Mouse (Mus musculus) stomach, embryonic 16.5 days (tissue): Measurements from ENCODE around the gene Spert. TPM values are rescaled to one million over a fixed set of nuclear protein-coding genes. Genes with fewer than 3 reads are reported as not detected.

ENCODE experiments used
- ATAC-seq: fragments of 200-750 bp; cut with Nextera tagmentation; 2 replicates; pipeline ENCODE4 v1.8.0; 2017; ENCODE audit warnings: moderate number of reproducible peaks, moderate TSS enrichment; ENCODE audit not compliant: insufficient read depth, low FRiP score
- H3K27ac ChIP-seq: fragments of 300-500 bp; sonication (generic); 2 replicates; pipeline ENCODE4 v1.5.1; 2014; ENCODE audit warnings: low read length
- H3K27me3 ChIP-seq: fragments of 300-500 bp; sonication (generic); 2 replicates; pipeline ENCODE4 v1.6.1; 2014; ENCODE audit warnings: low read length, control low read depth, mixed read lengths; ENCODE audit not compliant: control insufficient read depth, insufficient read depth
- H3K36me3 ChIP-seq: fragments of 300-500 bp; sonication (generic); 2 replicates; pipeline ENCODE4 v1.6.1; 2014; ENCODE audit warnings: low read length; ENCODE audit not compliant: control insufficient read depth, insufficient read depth
- H3K4me1 ChIP-seq: fragments of 300-500 bp; sonication (generic); 2 replicates; pipeline ENCODE4 v1.6.1; 2014; ENCODE audit warnings: low read length, control low read depth, mixed read lengths; ENCODE audit not compliant: control insufficient read depth, insufficient read depth
- H3K4me2 ChIP-seq: fragments of 300-500 bp; sonication (generic); 2 replicates; pipeline ENCODE4 v1.6.1; 2014; ENCODE audit warnings: low read depth, low read length, mixed read lengths
- H3K4me3 ChIP-seq: fragments of 300-500 bp; sonication (generic); replicated peaks from 2 replicates; pipeline ENCODE4 v1.5.1; 2014; ENCODE audit warnings: mild to moderate bottlenecking, low read length
- H3K9ac ChIP-seq: fragments of 300-500 bp; sonication (generic); 2 replicates; pipeline ENCODE4 v1.6.1; 2014; ENCODE audit warnings: low read length
- H3K9me3 ChIP-seq: fragments of 300-500 bp; sonication (generic); replicated peaks from 2 replicates; pipeline ENCODE4 v1.6.1; 2016; ENCODE audit warnings: low read length, control low read depth; ENCODE audit not compliant: control insufficient read depth
- WGBS: fragments of 180-500 bp; shearing (Covaris S2); extraction: QIAGEN DNeasy Blood & Tissue Kit; methylation state at CpG from one replicate; pipeline ENCODE4 v1.1.7; 2014; 5-methylcytosine and 5-hydroxymethylcytosine counted together
- polyA plus RNA-seq: library from polyadenylated mRNA; unstranded; fragments of >200 nt; fragmentation: Nextera tagmentation; extraction: Ambion mirVana; gene quantifications from 2 replicates; pipeline ENCODE4 v1.2.1, GENCODE M21; 2015

Spert gene
- polyA plus RNA-seq, 1 experiment from 2014 or later = not detected

DNA sequence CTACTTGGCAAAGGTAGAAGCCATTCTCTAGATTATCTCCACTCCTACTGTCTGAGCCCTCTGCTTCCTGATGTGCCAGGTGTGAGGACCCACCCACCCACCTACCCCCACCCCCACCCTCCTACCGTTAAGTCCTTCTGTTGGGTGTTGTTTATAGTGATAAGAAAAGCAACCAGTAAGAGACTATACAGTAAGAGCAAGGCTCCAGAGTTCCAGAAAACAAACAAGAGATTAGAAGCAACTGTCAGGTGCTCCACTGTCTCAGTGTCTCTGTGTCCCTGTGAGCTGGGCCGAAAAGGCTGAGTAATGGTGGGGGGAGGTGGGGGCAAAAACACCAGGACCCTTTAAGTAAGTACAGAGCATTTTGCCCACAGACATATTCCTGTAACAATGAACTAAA is 53.7 kb downstream of the Spert start:
- no peak; the same call in 1 of the 2 replicates for ATAC-seq
- 31% methylated on average over 2 of the region's 2 CpGs for WGBS

More for the DNA sequence above, 53.7 kb downstream of the Spert start:
- Histone ChIP-seq H3K4me3 (no peak overlapping the region), H3K9ac (no peak overlapping the region), H3K36me3 (no peaks in the 10 kb centered on the region), H3K4me1 (no peaks in the 10 kb centered on the region), H3K9me3 (no peaks in the 10 kb centered on the region), H3K27me3 (no peaks in the 10 kb centered on the region), H3K4me2 (no peak overlapping the region), H3K27ac (no peak overlapping the region)

Other genes starting within 250 kb of the Spert start
- 0.10 and 0.12 TPM in 2 replicates for gene Siah3, start 137.1 kb downstream of the Spert start, polyA plus RNA-seq
- not detected in 2 replicates for gene Erich6b, start 49.1 kb upstream of the Spert start, polyA plus RNA-seq
- gene Cog3, start 161.4 kb upstream of the Spert start, polyA plus RNA-seq = 21.7 and 22.1 TPM in 2 replicates
- 2.2 TPM in 2 replicates for gene Slc25a30, start 193.9 kb upstream of the Spert start, polyA plus RNA-seq